Mouse (Mus musculus) lung, postnatal 0 days (tissue): ENCODE data around the gene Rbm4.

Experiments used
- CTCF ChIP-seq: IDR thresholded peaks from 2 replicates; pipeline ENCODE4 v1.5.1; 2016; ENCODE audit warnings: antibody characterized with exemption, mild to moderate bottlenecking
- EP300 ChIP-seq: IDR thresholded peaks from 2 replicates; pipeline ENCODE4 v1.6.1; 2016; ENCODE audit warnings: antibody characterized with exemption, mild to moderate bottlenecking, control low read depth

- TF ChIP-seq CTCF: no peak
- TF ChIP-seq EP300: no peak
Measured at GRCm38 (mm10) chr19:4840848-4841247, 47.1 kb upstream of the Rbm4 start.
